Mouse (Mus musculus) stomach, postnatal 0 days (tissue): Measurements from ENCODE around the gene Nr2e1.

Experiments
- CTCF ChIP-seq: IDR thresholded peaks from 2 replicates; pipeline ENCODE4 v1.5.1; 2016; ENCODE audit warnings: antibody characterized with exemption, low read depth, mild to moderate bottlenecking, moderate library complexity
- EP300 ChIP-seq: optimal IDR thresholded peaks from 2 replicates; pipeline ENCODE3; 2016; ENCODE audit warnings: antibody characterized with exemption

- TF ChIP-seq CTCF (no peak), EP300 (no peak)
Observed at GRCm38 (mm10) chr10:42582566-42583110, 794 bp downstream of the Nr2e1 start.
